In the genomic region with DNA sequence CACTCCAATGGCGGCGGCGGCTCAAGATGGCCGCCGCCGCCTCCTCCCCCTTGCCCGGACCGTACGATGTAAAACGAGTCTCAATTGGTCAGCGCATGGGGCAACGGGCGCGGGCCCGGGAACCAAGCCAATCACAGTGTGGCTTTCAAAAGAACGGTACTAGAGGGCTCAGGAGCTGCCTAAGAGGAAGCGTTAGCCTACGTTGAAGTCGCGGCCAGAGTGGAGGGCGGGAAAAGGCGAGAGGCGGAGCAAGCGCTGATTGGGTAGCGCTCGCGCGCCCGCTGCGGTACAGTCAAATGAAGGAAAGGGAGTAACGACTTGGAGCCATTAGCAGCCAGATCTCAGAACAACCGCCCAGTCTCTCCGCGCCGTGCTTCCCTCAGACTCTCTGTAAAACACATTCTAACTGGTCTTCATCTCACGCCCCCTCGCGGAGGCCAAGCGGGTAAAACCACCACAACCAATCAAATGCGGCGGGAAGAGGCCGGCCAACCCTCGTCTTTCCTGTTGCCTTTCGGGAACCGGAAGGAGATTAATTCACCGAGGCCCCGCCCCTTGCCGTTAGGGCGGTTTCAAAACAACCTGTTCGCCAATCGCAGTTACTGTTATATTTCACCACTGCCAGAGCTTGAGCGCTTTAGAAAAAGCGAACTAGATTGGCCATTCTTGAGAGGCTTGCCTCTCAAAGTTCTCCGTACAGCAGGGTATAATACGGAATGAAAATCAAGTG, we compare ENCODE assay signal across 7 mouse cellular contexts. TPM values are rescaled to one million over a fixed set of nuclear protein-coding genes. Genes with fewer than 3 reads are reported as not detected.
A peak's percentile ranks its signal among the peaks of the same experiment; 100 is the strongest.
DNase-seq lines count a peak whose midpoint lies in the region; ATAC-seq lines count a peak whose summit lies in the region.

Hnrnpul1 (minus strand) TSS at position 20 of the 730 bp plus-strand sequence.

- H3K27ac ChIP-seq in embryonic facial prominence, embryonic 12.5 days = peak within 1 kb of the TSS; percentile 98
- H3K27ac ChIP-seq in limb, embryonic 11.5 days (replicated peaks; ENCODE audit: low read depth, low read length) = peak within 1 kb of the TSS; percentile 93
- H3K27ac ChIP-seq in midbrain, embryonic 14.5 days (replicated peaks; ENCODE audit: low read depth, low read length) = peak within 1 kb of the TSS; percentile 97

- no peaks in the 10 kb centered on the region for H3K27me3 ChIP-seq in embryonic facial prominence, embryonic 12.5 days
- H3K27me3 ChIP-seq in limb, embryonic 11.5 days (ENCODE audit: control insufficient read depth, insufficient read depth, low read length) = no peaks in the 10 kb centered on the region
- no peaks in the 10 kb centered on the region for H3K27me3 ChIP-seq in midbrain, embryonic 14.5 days (ENCODE audit: control insufficient read depth, insufficient read depth, low read length)

- H3K36me3 ChIP-seq in embryonic facial prominence, embryonic 12.5 days = peaks cover 36% of the 10 kb centered on the region
- peaks cover 6% of the 10 kb centered on the region; the same call in 1 of the 2 replicates for H3K36me3 ChIP-seq in limb, embryonic 11.5 days (ENCODE audit: control insufficient read depth, insufficient read depth, low read length)
- peaks cover 21% of the 10 kb centered on the region for H3K36me3 ChIP-seq in midbrain, embryonic 14.5 days (ENCODE audit: control insufficient read depth, insufficient read depth, low read length)

- no peaks in the 10 kb centered on the region for H3K9me3 ChIP-seq in embryonic facial prominence, embryonic 12.5 days
- H3K9me3 ChIP-seq in limb, embryonic 11.5 days (ENCODE audit: control insufficient read depth, low read length) = no peaks in the 10 kb centered on the region
- H3K9me3 ChIP-seq in midbrain, embryonic 14.5 days (ENCODE audit: control insufficient read depth, low read length) = no peaks in the 10 kb centered on the region

- H3K4me1 ChIP-seq in embryonic facial prominence, embryonic 12.5 days = peaks cover 20% of the 10 kb centered on the region
- H3K4me1 ChIP-seq in limb, embryonic 11.5 days (ENCODE audit: control insufficient read depth, insufficient read depth, low read length) = peaks cover 9% of the 10 kb centered on the region; the same call in 1 of the 2 replicates
- peaks cover 19% of the 10 kb centered on the region for H3K4me1 ChIP-seq in midbrain, embryonic 14.5 days (ENCODE audit: control insufficient read depth, insufficient read depth, low read length)

- H3K4me3 ChIP-seq in embryonic facial prominence, embryonic 12.5 days = peak within 1 kb of the TSS; percentile 94
- H3K4me3 ChIP-seq in limb, embryonic 11.5 days (ENCODE audit: low read depth, low read length) = peak within 1 kb of the TSS; percentile 99
- H3K4me3 ChIP-seq in midbrain, embryonic 14.5 days (replicated peaks; ENCODE audit: low read depth, low read length) = peak within 1 kb of the TSS; percentile 96

- peak; percentile 92 for ATAC-seq in embryonic facial prominence, embryonic 12.5 days (ENCODE audit: insufficient number of reproducible peaks, insufficient read depth, low FRiP score, low TSS enrichment)
- peak; percentile 94 for ATAC-seq in limb, embryonic 11.5 days (ENCODE audit: insufficient number of reproducible peaks, low FRiP score, low TSS enrichment, low read depth)
- ATAC-seq in midbrain, embryonic 14.5 days (ENCODE audit: low FRiP score, low TSS enrichment) = peak; percentile 95

- peak within 1 kb of the TSS; percentile 86 for H3K4me2 ChIP-seq in embryonic facial prominence, embryonic 12.5 days (replicated peaks)
- peak within 1 kb of the TSS; percentile 72 for H3K4me2 ChIP-seq in limb, embryonic 11.5 days (ENCODE audit: low read depth, severe bottlenecking)
- H3K4me2 ChIP-seq in midbrain, embryonic 14.5 days (ENCODE audit: low read length) = peak within 1 kb of the TSS; percentile 96

- peak; percentile 96 for DNase-seq in adrenal gland, postnatal 25 days
- DNase-seq in heart, adult 11 months = peak; percentile 100
- peak; percentile 99 for DNase-seq in kidney, adult 18-20 months
- DNase-seq in limb, embryonic 11.5 days (ENCODE audit: low spot score) = peak; percentile 99
- peak; percentile 99 for DNase-seq in midbrain, embryonic 14.5 days
- peak; percentile 97 for DNase-seq in spleen, adult 18-20 months

- H3K9ac ChIP-seq in embryonic facial prominence, embryonic 12.5 days = peak within 1 kb of the TSS; percentile 98
- H3K9ac ChIP-seq in limb, embryonic 11.5 days (ENCODE audit: low read length) = peak within 1 kb of the TSS; percentile 99
- peak within 1 kb of the TSS; percentile 96 for H3K9ac ChIP-seq in midbrain, embryonic 14.5 days (replicated peaks; ENCODE audit: low read length)

- WGBS in embryonic facial prominence, embryonic 12.5 days = under 1% methylated on average over 55 of the region's 55 CpGs
- WGBS in limb, embryonic 11.5 days = under 1% methylated on average over 53 of the region's 55 CpGs
- WGBS in midbrain, embryonic 14.5 days = under 1% methylated on average over 55 of the region's 55 CpGs

RNA-seq across cellular contexts. Expression of gene Hnrnpul1, which starts in this region (rescaled TPM):
- total RNA-seq in adrenal gland, postnatal 25 days (2021) = 116 and 128 TPM in 2 replicates
- polyA plus RNA-seq in embryonic facial prominence, embryonic 12.5 days (2016; fragmentation: Nextera tagmentation; extraction: Ambion mirVana) = 68.1 and 72.8 TPM in 2 replicates
- polyA plus RNA-seq in limb, embryonic 11.5 days (2014; fragmentation: Nextera tagmentation; extraction: Ambion mirVana) = 82.9 and 87.8 TPM in 2 replicates
- polyA plus RNA-seq in midbrain, embryonic 14.5 days (2014; fragmentation: Nextera tagmentation; extraction: Ambion mirVana) = 52.1 and 61.6 TPM in 2 replicates

Comparison
In these comparisons a context has a peak if more than half of its experiments do, and no peak if none do; other contexts are left out.
1. Peak in every context shown above with its lines: DNase-seq, ATAC-seq, H3K4me3 ChIP-seq and H3K27ac ChIP-seq.